Mouse (Mus musculus) retina, postnatal 7 days (tissue): ENCODE results near the gene Cdkl4.

Source experiments
- DNase-seq: peaks from one replicate; pipeline ENCODE4 v3.0.0-alpha.2; 2012; ENCODE audit warnings: low read depth, low spot score

Cdkl4 gene

DNA sequence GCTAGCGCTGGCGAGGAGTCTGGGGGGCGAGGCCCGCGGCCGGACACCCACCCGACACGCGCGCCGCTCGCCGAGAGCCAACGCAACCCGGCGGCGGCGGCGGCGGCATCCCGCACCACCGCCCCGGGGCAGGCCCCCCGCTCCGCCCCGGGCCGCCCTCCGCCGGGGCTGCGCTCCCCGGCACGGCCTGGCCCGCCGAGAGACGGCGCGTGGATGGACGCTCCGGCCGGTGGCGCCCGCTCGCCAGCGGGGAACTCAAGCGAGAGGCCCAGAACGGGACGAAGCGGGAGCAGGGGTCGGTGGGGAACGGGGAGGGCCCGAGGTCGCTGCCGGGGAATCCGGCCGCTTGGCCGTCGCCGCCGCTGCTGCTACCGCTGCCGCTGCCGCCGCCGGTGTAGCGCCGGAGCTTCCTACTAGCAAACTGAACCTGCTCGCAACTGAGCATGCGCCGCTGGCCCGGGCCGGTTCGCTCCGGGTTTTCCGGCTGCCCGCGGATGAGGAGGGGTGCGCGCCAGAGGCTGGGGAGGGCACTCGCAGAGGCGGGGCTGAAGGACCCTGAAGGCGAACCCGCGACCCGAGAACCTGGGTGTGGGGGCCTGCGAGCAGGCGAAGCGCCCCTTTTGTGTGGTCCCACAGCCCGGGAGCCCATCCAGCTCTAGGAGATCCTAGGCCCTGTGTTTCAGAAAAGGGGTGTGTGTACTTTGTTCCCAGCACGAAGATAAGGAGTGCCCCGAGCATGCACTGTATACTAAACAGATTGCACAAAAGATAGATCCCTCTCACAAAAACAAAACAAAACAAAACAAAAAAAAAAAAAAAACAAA lies 97.4 kb downstream of the Cdkl4 start, which contains the start of gene Sos1:
Gene Sos1 (minus strand): TSS at position 423 of the 824 bp plus-strand sequence.
- DNase-seq, result peak; percentile 89

DNA sequence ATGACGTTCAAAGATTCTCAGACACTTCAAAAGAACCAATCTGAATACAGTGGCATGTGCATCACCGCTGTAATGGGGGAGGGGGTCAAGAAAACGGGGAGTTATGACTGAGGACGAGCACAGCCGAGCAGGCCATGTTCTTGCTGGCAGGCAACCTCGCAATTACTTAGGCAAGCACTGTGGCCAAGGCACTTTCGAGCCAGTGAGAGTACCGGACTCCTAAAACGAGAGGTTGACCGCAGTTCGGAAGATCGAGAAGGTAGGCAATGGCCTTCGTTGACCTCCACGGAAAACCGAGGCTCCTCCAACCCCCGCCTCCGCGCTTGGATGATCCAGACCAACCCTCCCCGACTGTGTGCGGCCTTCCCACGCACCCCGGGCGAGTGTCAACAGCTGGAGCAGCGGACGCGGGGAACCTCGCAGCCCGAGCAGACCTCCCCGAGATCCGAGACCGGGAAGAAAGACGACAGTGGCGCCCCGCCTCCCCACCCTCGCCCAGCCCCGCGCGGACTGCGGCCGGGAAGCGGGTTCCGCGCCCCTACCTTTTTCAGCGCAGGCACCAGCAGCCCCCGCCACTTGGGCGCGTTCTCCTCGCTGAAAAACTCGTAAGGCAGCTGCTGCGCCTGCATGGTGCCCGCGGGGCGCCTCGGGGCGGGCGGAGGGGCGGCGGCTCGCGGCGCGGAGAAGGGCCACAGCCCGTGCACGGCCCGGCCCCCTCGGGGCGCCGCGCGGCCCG lies 98.2 kb downstream of the Cdkl4 start:
- no peak for DNase-seq

- DNase-seq, result no peak
Observed at GRCm38 (mm10) chr17:80477679-80478078, 99.9 kb downstream of the Cdkl4 start.

- no peak for DNase-seq
Observed at GRCm38 (mm10) chr17:80476496-80476895, 101.1 kb downstream of the Cdkl4 start.
